Mouse (Mus musculus) heart, embryonic 12.5 days (tissue): Measurements from ENCODE around the gene Nubpl. TPM values are rescaled to one million over a fixed set of nuclear protein-coding genes. Genes with fewer than 3 reads are reported as not detected.

Source experiments
- ATAC-seq: fragments of 200-750 bp; cut with Nextera tagmentation; 2 replicates; pipeline ENCODE4 v1.8.0; 2017; ENCODE audit warnings: moderate TSS enrichment, moderate library complexity; ENCODE audit not compliant: insufficient number of reproducible peaks, low FRiP score
- H3K27ac ChIP-seq: fragments of 300-500 bp; sonication (generic); 2 replicates; pipeline ENCODE4 v1.5.1; 2016; ENCODE audit warnings: mild to moderate bottlenecking, moderate library complexity; ENCODE audit not compliant: poor library complexity, severe bottlenecking
- H3K27me3 ChIP-seq: fragments of 300-500 bp; sonication (generic); replicated peaks from 2 replicates; pipeline ENCODE4 v1.6.1; 2016; ENCODE audit warnings: mild to moderate bottlenecking, moderate library complexity
- H3K36me3 ChIP-seq: fragments of 300-500 bp; sonication (generic); 2 replicates; pipeline ENCODE4 v1.6.1; 2016; ENCODE audit warnings: mild to moderate bottlenecking, moderate library complexity
- H3K4me1 ChIP-seq: fragments of 300-500 bp; sonication (generic); replicated peaks from 2 replicates; pipeline ENCODE4 v1.6.1; 2016; ENCODE audit warnings: mild to moderate bottlenecking
- H3K4me2 ChIP-seq: fragments of 300-500 bp; sonication (generic); 2 replicates; pipeline ENCODE4 v1.6.1; 2016; ENCODE audit warnings: mild to moderate bottlenecking, moderate library complexity
- H3K4me3 ChIP-seq: fragments of 300-500 bp; sonication (generic); 2 replicates; pipeline ENCODE4 v1.5.1; 2016; ENCODE audit warnings: mild to moderate bottlenecking
- H3K9ac ChIP-seq: fragments of 300-500 bp; sonication (generic); 2 replicates; pipeline ENCODE4 v1.6.1; 2016; ENCODE audit warnings: mild to moderate bottlenecking, moderate library complexity
- H3K9me3 ChIP-seq: fragments of 300-500 bp; sonication (generic); replicated peaks from 2 replicates; pipeline ENCODE4 v1.6.1; 2016; ENCODE audit warnings: mild to moderate bottlenecking, moderate library complexity
- WGBS: fragments of 180-500 bp; shearing (Covaris S2); methylation state at CpG from one replicate; pipeline ENCODE4 v1.1.7; 2016; 5-methylcytosine and 5-hydroxymethylcytosine counted together
- polyA plus RNA-seq: library from polyadenylated mRNA; unstranded; fragments of >200 nt; fragmentation: Nextera tagmentation; extraction: Ambion mirVana; gene quantifications from 2 replicates; pipeline ENCODE4 v1.2.1, GENCODE M21; 2016

Gene Nubpl
- polyA plus RNA-seq, 1 experiment from 2014 or later, result 11.0 TPM

DNA sequence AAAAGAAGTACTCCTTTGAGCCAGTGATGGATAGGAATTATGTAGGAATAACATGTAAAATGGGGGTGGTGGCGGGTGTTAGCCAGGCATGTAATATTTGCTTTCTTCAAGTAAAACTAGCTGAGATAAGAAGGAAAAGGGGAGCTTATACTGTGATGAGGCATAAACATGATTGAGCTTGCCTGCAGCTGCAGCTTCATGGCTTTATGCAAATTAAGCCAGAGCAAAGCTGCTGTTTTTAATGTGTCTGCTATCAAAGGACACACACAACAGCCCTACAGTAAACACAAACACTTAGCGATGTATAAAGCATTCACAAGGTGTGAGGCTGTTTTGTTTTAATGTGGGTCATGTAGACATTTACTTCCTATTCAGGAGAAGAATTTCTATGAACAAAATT is 196.4 kb downstream of the Nubpl start:
- Histone ChIP-seq H3K36me3 (no peaks in the 10 kb centered on the region), H3K4me1 (peaks cover 20% of the 10 kb centered on the region), H3K27ac (no peak overlapping the region), H3K27me3 (no peaks in the 10 kb centered on the region), H3K4me3 (no peak overlapping the region), H3K9me3 (no peaks in the 10 kb centered on the region), H3K9ac (no peak overlapping the region), H3K4me2 (no peak overlapping the region)
- ATAC-seq, result no peak
- 82% methylated on average over 2 of the region's 2 CpGs for WGBS

DNA sequence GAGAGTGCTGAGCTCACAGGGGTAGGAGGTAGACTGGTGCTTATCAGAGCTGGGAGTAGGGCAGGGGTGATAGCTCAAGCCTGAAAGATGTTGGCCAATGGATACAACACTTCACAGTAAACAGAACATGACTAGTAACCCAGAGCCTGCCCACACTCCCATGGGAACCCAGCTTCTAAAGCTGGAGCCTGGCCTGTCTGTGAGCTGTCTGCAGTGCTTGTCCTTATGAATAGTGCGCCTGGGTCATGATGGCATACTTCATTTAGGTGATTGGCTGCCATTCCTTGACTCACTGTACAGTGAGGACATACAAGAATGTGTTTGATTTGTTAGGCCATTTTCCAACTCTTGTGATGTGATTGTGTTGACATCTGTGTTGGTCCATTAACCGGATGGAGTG is 200.5 kb downstream of the Nubpl start:
- Histone ChIP-seq H3K27me3 (no peaks in the 10 kb centered on the region), H3K9me3 (no peaks in the 10 kb centered on the region), H3K4me3 (no peak overlapping the region), H3K4me2 (no peak overlapping the region), H3K4me1 (peaks cover 15% of the 10 kb centered on the region), H3K9ac (no peak overlapping the region), H3K27ac (no peak overlapping the region), H3K36me3 (no peaks in the 10 kb centered on the region)
- 58% methylated on average over 2 of the region's 2 CpGs for WGBS
- no peak for ATAC-seq

GRCm38 (mm10) chr12:52298683-52299082 is 201.1 kb downstream of the Nubpl start:
- no peak for ATAC-seq
- Histone ChIP-seq H3K27me3 (no peaks in the 10 kb centered on the region), H3K27ac (no peak overlapping the region), H3K9ac (no peak overlapping the region), H3K4me1 (peaks cover 15% of the 10 kb centered on the region), H3K9me3 (no peaks in the 10 kb centered on the region), H3K36me3 (no peaks in the 10 kb centered on the region), H3K4me2 (no peak overlapping the region), H3K4me3 (no peak overlapping the region)
- WGBS, result 23% methylated on average over 1 of the region's 1 CpGs

DNA sequence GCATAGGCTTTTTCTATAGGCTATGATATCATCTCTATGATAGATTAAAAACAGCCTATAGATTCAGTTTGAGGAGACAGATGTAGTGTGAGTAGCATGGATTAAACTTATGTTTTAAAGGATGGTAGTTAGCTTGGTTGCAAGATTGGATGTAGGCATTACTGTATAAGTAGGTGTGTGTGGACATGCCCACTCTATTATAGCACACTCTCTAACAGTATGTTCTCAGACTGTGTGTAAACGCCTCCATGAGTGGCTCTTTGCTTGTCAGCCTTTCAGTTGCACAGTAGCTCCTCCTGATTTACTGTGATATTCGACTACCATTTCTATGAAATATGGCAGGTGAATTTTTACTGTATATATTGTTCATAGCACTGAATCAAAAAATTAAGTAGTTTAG is 205.4 kb downstream of the Nubpl start:
- peaks cover 9% of the 10 kb centered on the region for H3K4me1 ChIP-seq
- H3K4me3 ChIP-seq, result no peak overlapping the region
- H3K4me2 ChIP-seq, result no peak overlapping the region
- no peak for ATAC-seq
- H3K36me3 ChIP-seq, result no peaks in the 10 kb centered on the region
- 78% methylated on average over 2 of the region's 2 CpGs for WGBS
- H3K9me3 ChIP-seq, result no peaks in the 10 kb centered on the region
- no peak overlapping the region for H3K27ac ChIP-seq
- no peak overlapping the region for H3K9ac ChIP-seq
- H3K27me3 ChIP-seq, result no peaks in the 10 kb centered on the region

DNA sequence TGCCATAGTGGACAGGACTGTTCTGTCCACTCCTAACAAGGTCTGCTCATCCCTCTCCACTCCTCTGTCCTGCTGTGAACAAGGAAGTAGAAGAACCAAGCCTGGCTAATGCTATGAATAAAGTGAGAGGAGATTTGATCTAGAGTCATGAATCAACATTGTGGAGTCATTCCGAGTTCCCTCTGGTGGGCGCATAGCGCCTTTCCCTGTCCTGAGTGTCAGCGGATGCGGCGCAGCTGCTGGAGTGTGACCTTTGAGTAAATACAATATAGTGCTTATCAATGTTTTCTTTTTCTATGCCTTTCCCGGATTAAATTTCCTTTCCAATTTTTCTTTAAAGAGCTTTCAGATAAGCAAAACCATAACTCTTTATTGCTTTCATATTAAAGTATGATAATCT is 208.8 kb downstream of the Nubpl start:
- Histone ChIP-seq H3K4me1 (no peaks in the 10 kb centered on the region), H3K27me3 (no peaks in the 10 kb centered on the region), H3K9me3 (no peaks in the 10 kb centered on the region), H3K27ac (no peak overlapping the region), H3K9ac (no peak overlapping the region), H3K36me3 (no peaks in the 10 kb centered on the region), H3K4me2 (no peak overlapping the region), H3K4me3 (no peak overlapping the region)
- WGBS, result 80% methylated on average over 7 of the region's 7 CpGs
- ATAC-seq, result no peak

DNA sequence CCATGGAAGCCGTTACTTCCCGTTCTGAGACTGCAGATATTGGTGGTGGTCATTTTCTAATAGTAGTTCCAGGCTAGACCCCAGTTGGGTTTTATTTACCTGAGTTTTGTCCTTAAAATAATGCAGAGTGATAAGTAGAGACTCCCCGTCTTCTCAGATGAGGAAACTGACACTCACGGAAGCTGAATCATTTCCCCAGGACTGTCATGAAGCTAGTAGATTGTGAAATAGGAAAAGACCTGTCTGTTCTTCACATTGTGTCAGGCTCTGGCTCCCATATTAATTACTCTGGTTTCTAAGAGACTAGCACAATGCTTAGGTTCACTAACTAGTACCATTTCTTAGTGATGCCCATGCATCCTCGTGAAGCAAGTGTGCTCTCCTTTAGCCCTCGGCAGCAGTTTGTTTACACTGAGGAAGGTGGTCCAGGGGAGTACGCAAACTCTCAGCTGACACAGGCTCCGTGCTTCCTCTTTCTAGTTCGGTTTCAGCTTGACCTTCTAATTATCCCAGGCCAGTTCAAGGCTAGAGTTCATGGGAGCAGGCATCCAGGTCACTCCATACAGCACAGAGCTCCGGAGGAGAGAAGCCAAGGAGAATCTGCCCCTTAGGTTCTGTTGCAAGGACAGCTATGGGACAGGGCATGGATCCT is 209.9 kb downstream of the Nubpl start:
- Histone ChIP-seq H3K4me2 (no peak overlapping the region), H3K9ac (no peak overlapping the region), H3K9me3 (0 out of 2 replicates have a peak, but pooled peaks cover under 1% of the 10 kb centered on the region), H3K27ac (no peak overlapping the region), H3K4me1 (no peaks in the 10 kb centered on the region), H3K4me3 (no peak overlapping the region), H3K36me3 (no peaks in the 10 kb centered on the region), H3K27me3 (no peaks in the 10 kb centered on the region)
- no peak for ATAC-seq
- 78% methylated on average over 10 of the region's 10 CpGs for WGBS

- H3K9ac ChIP-seq, result no peak overlapping the region
- no peaks in the 10 kb centered on the region for H3K4me1 ChIP-seq
- peaks cover 4% of the 10 kb centered on the region for H3K36me3 ChIP-seq
- WGBS, result 88% methylated on average over 7 of the region's 7 CpGs
- no peaks in the 10 kb centered on the region for H3K27me3 ChIP-seq
- H3K4me2 ChIP-seq, result no peak overlapping the region
- no peak overlapping the region for H3K27ac ChIP-seq
- no peak overlapping the region for H3K4me3 ChIP-seq
- ATAC-seq, result no peak
- H3K9me3 ChIP-seq, result peaks cover 10% of the 10 kb centered on the region
These were observed 211.1 kb downstream of the Nubpl start for GRCm38 (mm10) chr12:52308628-52309027.

DNA sequence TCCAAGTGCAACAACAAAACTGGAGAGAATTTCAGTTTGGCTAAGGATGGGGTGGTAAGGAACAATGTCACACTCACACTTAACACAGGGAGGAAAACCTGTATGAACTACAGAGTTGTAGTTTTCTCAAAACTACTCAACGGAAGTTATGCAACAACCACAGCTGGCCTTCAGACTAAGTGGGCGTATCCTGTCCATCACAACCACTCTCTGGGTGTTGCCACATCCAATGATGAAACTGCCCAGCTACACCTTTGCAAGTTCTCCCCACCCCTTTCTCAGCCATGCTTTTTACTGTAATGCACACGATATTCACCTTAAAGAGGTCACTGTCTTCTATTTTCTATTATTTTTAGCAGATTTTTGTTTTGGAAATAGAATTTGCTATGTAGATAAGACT is 217.3 kb downstream of the Nubpl start:
- Histone ChIP-seq H3K4me1 (no peaks in the 10 kb centered on the region), H3K4me3 (no peak overlapping the region), H3K9ac (no peak overlapping the region), H3K27me3 (no peaks in the 10 kb centered on the region), H3K4me2 (no peak overlapping the region), H3K36me3 (peaks cover 4% of the 10 kb centered on the region), H3K27ac (no peak overlapping the region), H3K9me3 (peaks cover 10% of the 10 kb centered on the region)
- no peak for ATAC-seq
- 93% methylated on average over 3 of the region's 3 CpGs for WGBS

- no peak for ATAC-seq
- H3K27ac ChIP-seq, result no peak overlapping the region
- no peaks in the 10 kb centered on the region for H3K27me3 ChIP-seq
- no peak overlapping the region for H3K4me3 ChIP-seq
- no peaks in the 10 kb centered on the region for H3K4me1 ChIP-seq
- no peak overlapping the region for H3K9ac ChIP-seq
- WGBS, result 67% methylated on average over 6 of the region's 6 CpGs
- H3K9me3 ChIP-seq, result peaks cover 8% of the 10 kb centered on the region
- H3K36me3 ChIP-seq, result peaks cover 3% of the 10 kb centered on the region
- no peak overlapping the region for H3K4me2 ChIP-seq
These were observed 220.1 kb downstream of the Nubpl start for GRCm38 (mm10) chr12:52317635-52318034.

- whole genome bisulfite sequencing, result 81% methylated on average over 9 of the region's 9 CpGs
These were observed 220.9 kb downstream of the Nubpl start for GRCm38 (mm10) chr12:52318426-52318825.

DNA sequence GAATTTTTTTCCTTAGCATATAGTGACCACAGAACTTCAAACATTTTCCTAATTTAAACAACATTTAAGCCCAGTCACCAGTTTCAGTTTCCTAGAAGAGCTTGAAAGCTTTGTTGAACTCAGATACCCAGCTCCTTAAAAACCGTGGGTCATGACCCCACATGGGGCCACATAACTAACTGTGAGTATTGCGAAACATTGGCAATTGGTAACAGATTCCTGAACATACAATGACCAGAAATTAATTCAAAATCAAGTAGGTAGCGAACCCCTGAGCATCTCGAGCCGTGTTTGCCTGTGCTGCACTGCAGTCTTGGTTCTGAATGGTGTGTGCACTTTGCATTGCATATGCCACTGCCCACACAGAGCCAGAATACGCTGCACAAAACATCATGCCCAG is 221.6 kb downstream of the Nubpl start:
- no peaks in the 10 kb centered on the region for H3K27me3 ChIP-seq
- WGBS, result 89% methylated on average over 6 of the region's 6 CpGs
- H3K36me3 ChIP-seq, result no peaks in the 10 kb centered on the region
- no peaks in the 10 kb centered on the region for H3K9me3 ChIP-seq
- ATAC-seq, result no peak
- H3K4me3 ChIP-seq, result no peak overlapping the region
- no peak overlapping the region for H3K27ac ChIP-seq
- no peak overlapping the region for H3K4me2 ChIP-seq
- H3K9ac ChIP-seq, result no peak overlapping the region
- H3K4me1 ChIP-seq, result no peaks in the 10 kb centered on the region

More at GRCm38 (mm10) chr12:52318426-52318825, 220.9 kb downstream of the Nubpl start:
- Histone ChIP-seq H3K27me3 (no peaks in the 10 kb centered on the region), H3K27ac (no peak overlapping the region), H3K4me3 (no peak overlapping the region), H3K9ac (no peak overlapping the region), H3K9me3 (0 out of 2 replicates have a peak, but pooled peaks cover under 1% of the 10 kb centered on the region), H3K4me2 (no peak overlapping the region), H3K36me3 (no peaks in the 10 kb centered on the region), H3K4me1 (no peaks in the 10 kb centered on the region)
- ATAC-seq, result no peak

DNA sequence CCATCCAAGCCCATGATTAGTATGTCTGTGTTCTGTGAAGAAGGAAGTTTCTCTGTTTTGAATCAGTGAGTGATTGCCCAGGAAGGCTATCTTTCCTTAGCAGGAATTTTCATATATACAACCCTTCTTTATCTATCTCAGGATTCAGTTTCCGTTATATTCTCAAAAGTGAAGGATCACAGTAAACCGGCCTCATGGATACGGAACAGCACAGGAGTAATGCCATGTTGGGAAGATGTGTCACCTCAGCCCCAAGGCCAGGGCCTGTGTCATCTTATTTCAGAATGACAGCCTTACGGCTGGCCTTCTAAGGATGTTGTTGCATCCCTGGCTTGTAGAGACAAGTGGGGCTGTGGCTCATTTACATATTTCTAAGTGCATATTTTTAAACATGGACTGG is 231.0 kb downstream of the Nubpl start:
- WGBS, result 87% methylated on average over 4 of the region's 4 CpGs
- no peak overlapping the region for H3K9ac ChIP-seq
- H3K4me2 ChIP-seq, result no peak overlapping the region
- no peak for ATAC-seq
- H3K36me3 ChIP-seq, result no peaks in the 10 kb centered on the region
- no peaks in the 10 kb centered on the region for H3K4me1 ChIP-seq
- no peaks in the 10 kb centered on the region for H3K9me3 ChIP-seq
- no peak overlapping the region for H3K27ac ChIP-seq
- H3K4me3 ChIP-seq, result no peak overlapping the region
- H3K27me3 ChIP-seq, result no peaks in the 10 kb centered on the region
